Mouse (Mus musculus): ENCODE data around the gene Gm6899. TPM values are rescaled to one million over a fixed set of nuclear protein-coding genes. Genes with fewer than 3 reads are reported as not detected.

The Gm6899 gene
- polyA plus RNA-seq, 1 experiment: not detected

DNA sequence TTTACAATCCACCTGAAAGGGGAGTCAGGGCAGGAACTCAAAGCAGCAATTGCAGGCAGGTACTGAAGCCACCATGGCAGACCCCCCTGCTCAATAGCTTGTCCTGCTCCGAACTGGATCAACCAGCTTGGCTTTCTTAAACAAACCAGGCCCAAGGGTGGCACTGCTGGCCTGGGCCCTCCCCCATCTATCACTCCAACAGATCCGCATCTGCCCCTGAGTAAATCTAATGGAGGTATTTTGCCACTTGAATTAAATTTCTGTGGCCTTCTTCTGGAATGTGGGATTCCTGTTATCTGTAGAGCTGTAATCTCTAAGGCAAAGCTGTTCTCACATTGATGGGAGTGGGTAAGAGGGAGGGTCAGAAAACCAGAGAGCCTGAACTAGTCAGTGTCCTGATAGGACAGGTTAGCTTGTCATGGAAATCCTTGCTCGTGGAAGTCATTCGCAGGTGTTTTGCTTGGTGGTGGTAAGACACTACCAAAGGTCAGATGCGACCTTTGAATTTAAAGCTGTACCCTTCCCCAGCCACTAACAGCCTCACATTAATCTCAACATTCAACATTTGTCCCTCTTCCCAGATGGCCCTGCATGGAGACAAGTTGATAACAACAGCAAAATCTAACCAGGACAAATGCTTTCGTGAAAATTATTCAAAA lies 517 bp upstream of the Gm6899 start:
- peak overlapping the region; percentile 54 for H3K27ac ChIP-seq (ENCODE audit: insufficient read depth, low read depth, low read length)
- H3K4me1 ChIP-seq (ENCODE audit: control insufficient read depth, insufficient read depth, insufficient read length, low read length): peaks cover 2% of the 10 kb centered on the region; the same call in 1 of the 2 replicates
- H3K4me3 ChIP-seq (ENCODE audit: low read depth, low read length): peak overlapping the region; percentile 95
- no peaks in the 10 kb centered on the region for H3K27me3 ChIP-seq (ENCODE audit: control insufficient read depth, insufficient read depth, low read length)
- WGBS: 17% methylated on average over 6 of the region's 6 CpGs
- 0 out of 2 replicates have a peak, but pooled peaks cover 2% of the 10 kb centered on the region for H3K36me3 ChIP-seq (ENCODE audit: control insufficient read depth, insufficient read depth, low read length)
- TF ChIP-seq CTCF (IDR thresholded peaks at IDR 0.05; ENCODE audit: extremely low read depth, insufficient read length, insufficient replicate concordance, low read depth, low read length): no peak

DNA sequence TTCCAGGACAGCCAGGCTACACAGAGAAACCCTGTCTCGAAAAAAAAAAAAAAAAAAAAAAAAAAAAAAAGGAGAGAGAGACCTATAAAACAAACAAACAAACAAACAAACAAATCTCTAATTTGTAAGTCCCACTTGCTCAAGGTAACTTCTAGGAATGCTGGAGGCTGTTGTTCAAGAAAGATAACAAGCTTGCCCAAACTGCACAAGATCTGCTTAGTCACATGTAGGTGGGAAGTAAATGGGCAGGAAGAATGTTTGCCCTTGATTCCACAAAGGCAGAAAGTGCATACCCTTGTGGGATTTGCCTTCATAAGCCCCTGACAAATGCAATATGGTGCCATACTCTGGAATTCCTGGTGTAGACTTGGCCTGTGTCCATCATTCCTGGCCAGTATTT lies 1.4 kb downstream of the Gm6899 start:
- WGBS: 83% methylated on average over 1 of the region's 1 CpGs
- H3K27ac ChIP-seq (ENCODE audit: insufficient read depth, low read depth, low read length): no peak overlapping the region
- peaks cover 2% of the 10 kb centered on the region; the same call in 1 of the 2 replicates for H3K4me1 ChIP-seq (ENCODE audit: control insufficient read depth, insufficient read depth, insufficient read length, low read length)
- no peak for TF ChIP-seq CTCF (IDR thresholded peaks at IDR 0.05; ENCODE audit: extremely low read depth, insufficient read length, insufficient replicate concordance, low read depth, low read length)
- TF ChIP-seq POLR2A (IDR thresholded peaks at IDR 0.05; ENCODE audit: low read depth, low read length): no peak
- no peaks in the 10 kb centered on the region; the same call in 1 of the 2 replicates for H3K27me3 ChIP-seq (ENCODE audit: control insufficient read depth, insufficient read depth, low read length)
- H3K4me3 ChIP-seq (ENCODE audit: low read depth, low read length): no peak overlapping the region
- 0 out of 2 replicates have a peak, but pooled peaks cover 2% of the 10 kb centered on the region for H3K36me3 ChIP-seq (ENCODE audit: control insufficient read depth, insufficient read depth, low read length)

DNA sequence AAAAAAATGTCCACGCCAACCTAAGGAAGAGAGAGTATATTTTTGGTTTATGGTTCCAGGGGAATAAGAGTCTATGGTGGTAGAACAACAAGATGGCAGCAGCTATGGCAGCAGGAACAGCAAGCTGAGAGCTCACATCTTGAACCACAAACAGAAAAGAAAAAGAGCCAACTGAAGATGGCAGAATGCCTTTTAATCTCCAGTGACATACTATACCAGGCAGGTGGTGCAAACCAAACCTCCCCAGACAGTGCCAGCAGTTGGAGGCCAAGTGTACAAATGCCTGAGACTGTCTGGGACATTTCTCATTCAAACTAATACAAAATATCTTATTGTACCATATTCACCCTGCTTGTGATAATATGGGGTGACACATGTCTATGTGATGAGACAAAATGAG lies 3.1 kb downstream of the Gm6899 start:
- WGBS: 84% methylated on average over 1 of the region's 1 CpGs
- Histone ChIP-seq H3K4me3 (ENCODE audit: low read depth, low read length) (no peak overlapping the region), H3K4me1 (ENCODE audit: control insufficient read depth, insufficient read depth, insufficient read length, low read length) (peaks cover 2% of the 10 kb centered on the region; the same call in 1 of the 2 replicates), H3K27ac (ENCODE audit: insufficient read depth, low read depth, low read length) (no peak overlapping the region), H3K27me3 (ENCODE audit: control insufficient read depth, insufficient read depth, low read length) (no peaks in the 10 kb centered on the region; the same call in 1 of the 2 replicates), H3K36me3 (ENCODE audit: control insufficient read depth, insufficient read depth, low read length) (no peaks in the 10 kb centered on the region)
- no peak for TF ChIP-seq POLR2A (IDR thresholded peaks at IDR 0.05; ENCODE audit: low read depth, low read length)
- no peak for TF ChIP-seq CTCF (IDR thresholded peaks at IDR 0.05; ENCODE audit: extremely low read depth, insufficient read length, insufficient replicate concordance, low read depth, low read length)

DNA sequence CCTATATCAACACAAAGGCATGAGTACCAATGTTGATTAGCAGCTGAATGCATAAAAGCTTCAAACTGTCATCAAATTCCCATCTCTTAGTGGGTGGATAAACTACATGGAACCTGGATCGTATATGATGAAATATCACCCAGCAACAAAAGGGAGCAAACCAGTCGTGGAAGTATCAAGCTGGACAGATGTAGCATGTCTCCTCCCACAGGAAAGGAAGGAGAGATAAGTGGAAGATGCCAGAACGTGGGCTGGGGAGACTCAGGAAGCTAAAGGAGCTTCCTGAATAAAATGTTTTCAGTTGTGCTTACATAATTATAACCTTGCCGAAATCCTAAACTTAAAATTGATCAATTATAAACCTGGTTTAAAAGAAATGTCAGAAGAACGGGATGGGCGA lies 4.1 kb downstream of the Gm6899 start:
- no peaks in the 10 kb centered on the region; the same call in 1 of the 2 replicates for H3K27me3 ChIP-seq (ENCODE audit: control insufficient read depth, insufficient read depth, low read length)
- TF ChIP-seq POLR2A (IDR thresholded peaks at IDR 0.05; ENCODE audit: low read depth, low read length): no peak
- no peak for TF ChIP-seq CTCF (IDR thresholded peaks at IDR 0.05; ENCODE audit: extremely low read depth, insufficient read length, insufficient replicate concordance, low read depth, low read length)
- peaks cover 2% of the 10 kb centered on the region; the same call in 1 of the 2 replicates for H3K4me1 ChIP-seq (ENCODE audit: control insufficient read depth, insufficient read depth, insufficient read length, low read length)
- H3K4me3 ChIP-seq (ENCODE audit: low read depth, low read length): no peak overlapping the region
- 61% methylated on average over 6 of the region's 6 CpGs for WGBS
- H3K27ac ChIP-seq (ENCODE audit: insufficient read depth, low read depth, low read length): no peak overlapping the region
- no peaks in the 10 kb centered on the region for H3K36me3 ChIP-seq (ENCODE audit: control insufficient read depth, insufficient read depth, low read length)

DNA sequence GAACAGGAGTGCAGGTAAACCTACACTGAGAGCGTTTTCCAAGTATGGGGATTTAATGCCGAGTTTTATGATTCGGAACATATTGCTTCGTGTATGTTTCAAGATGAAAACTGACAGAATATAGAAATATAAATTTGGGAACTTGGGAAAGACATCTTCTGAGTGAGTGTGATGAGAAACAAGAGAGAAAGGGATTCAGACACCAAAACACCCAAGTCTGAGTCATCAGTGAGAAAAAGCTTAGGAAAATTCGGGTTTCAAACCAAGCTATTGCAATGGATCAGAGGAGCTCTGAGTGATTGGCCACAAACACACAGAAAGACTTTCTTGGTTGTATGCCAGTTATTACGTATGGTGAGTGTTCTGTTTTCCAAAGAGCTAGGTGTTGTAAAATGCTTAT lies 4.7 kb downstream of the Gm6899 start:
- Histone ChIP-seq H3K27me3 (ENCODE audit: control insufficient read depth, insufficient read depth, low read length) (no peaks in the 10 kb centered on the region; the same call in 1 of the 2 replicates), H3K4me3 (ENCODE audit: low read depth, low read length) (no peak overlapping the region), H3K27ac (ENCODE audit: insufficient read depth, low read depth, low read length) (no peak overlapping the region), H3K36me3 (ENCODE audit: control insufficient read depth, insufficient read depth, low read length) (no peaks in the 10 kb centered on the region), H3K4me1 (ENCODE audit: control insufficient read depth, insufficient read depth, insufficient read length, low read length) (no peaks in the 10 kb centered on the region)
- WGBS: 70% methylated on average over 6 of the region's 6 CpGs
- TF ChIP-seq POLR2A (IDR thresholded peaks at IDR 0.05; ENCODE audit: low read depth, low read length) (no peak), CTCF (IDR thresholded peaks at IDR 0.05; ENCODE audit: extremely low read depth, insufficient read length, insufficient replicate concordance, low read depth, low read length) (no peak)

DNA sequence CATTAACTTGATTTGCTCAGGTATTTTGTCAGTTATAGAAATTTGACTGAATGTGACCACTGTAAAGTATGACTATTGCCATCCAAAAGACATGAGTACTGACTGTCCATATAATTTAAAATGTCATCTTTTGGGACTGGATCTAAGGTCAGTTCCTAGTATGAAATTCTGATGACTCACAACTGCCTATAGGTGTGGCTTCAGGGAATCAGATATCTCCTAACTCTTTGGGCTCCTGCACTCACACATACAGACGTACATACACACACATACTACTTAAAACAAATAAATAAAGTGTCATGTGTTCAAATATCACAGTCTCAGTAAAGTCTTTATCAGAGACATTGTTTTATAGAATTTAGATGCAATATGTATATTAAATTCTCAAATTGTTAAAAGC lies 5.8 kb downstream of the Gm6899 start:
- no peaks in the 10 kb centered on the region for H3K36me3 ChIP-seq (ENCODE audit: control insufficient read depth, insufficient read depth, low read length)
- no peaks in the 10 kb centered on the region for H3K4me1 ChIP-seq (ENCODE audit: control insufficient read depth, insufficient read depth, insufficient read length, low read length)
- no peak overlapping the region for H3K27ac ChIP-seq (ENCODE audit: insufficient read depth, low read depth, low read length)
- H3K4me3 ChIP-seq (ENCODE audit: low read depth, low read length): no peak overlapping the region
- no peaks in the 10 kb centered on the region; the same call in 1 of the 2 replicates for H3K27me3 ChIP-seq (ENCODE audit: control insufficient read depth, insufficient read depth, low read length)
- WGBS: 33% methylated on average over 1 of the region's 1 CpGs
- TF ChIP-seq CTCF (IDR thresholded peaks at IDR 0.05; ENCODE audit: extremely low read depth, insufficient read length, insufficient replicate concordance, low read depth, low read length) (no peak), POLR2A (IDR thresholded peaks at IDR 0.05; ENCODE audit: low read depth, low read length) (no peak)

DNA sequence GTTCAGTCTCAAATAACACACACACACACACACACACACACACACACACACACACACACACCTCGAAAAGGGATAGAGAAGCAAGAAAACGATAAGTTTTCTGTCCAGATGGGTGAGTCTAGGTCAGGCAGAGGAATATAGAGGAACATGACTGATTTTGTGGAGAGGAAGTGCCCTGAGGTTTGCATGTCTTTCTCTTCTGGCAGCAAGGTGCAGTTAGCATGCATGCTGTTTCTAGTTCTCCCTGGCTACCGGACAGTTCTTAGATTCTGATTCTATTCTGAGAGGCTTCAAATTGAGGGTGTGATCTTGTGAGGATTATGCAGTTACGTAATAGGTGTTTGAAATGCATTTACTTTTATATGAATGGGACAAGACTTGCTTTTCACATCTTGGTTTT lies 7.7 kb downstream of the Gm6899 start:
- no peak overlapping the region for H3K27ac ChIP-seq (ENCODE audit: insufficient read depth, low read depth, low read length)
- 75% methylated on average over 4 of the region's 4 CpGs for WGBS
- no peaks in the 10 kb centered on the region; the same call in 1 of the 2 replicates for H3K27me3 ChIP-seq (ENCODE audit: control insufficient read depth, insufficient read depth, low read length)
- H3K36me3 ChIP-seq (ENCODE audit: control insufficient read depth, insufficient read depth, low read length): no peaks in the 10 kb centered on the region
- no peaks in the 10 kb centered on the region for H3K4me1 ChIP-seq (ENCODE audit: control insufficient read depth, insufficient read depth, insufficient read length, low read length)
- H3K4me3 ChIP-seq (ENCODE audit: low read depth, low read length): no peak overlapping the region
- TF ChIP-seq POLR2A (IDR thresholded peaks at IDR 0.05; ENCODE audit: low read depth, low read length) (no peak), CTCF (IDR thresholded peaks at IDR 0.05; ENCODE audit: extremely low read depth, insufficient read length, insufficient replicate concordance, low read depth, low read length) (no peak)

All from small intestine, adult 2 months (tissue).